Mouse (Mus musculus): ENCODE results near the gene Trap1a. TPM values are rescaled to one million over a fixed set of nuclear protein-coding genes. Genes with fewer than 3 reads are reported as not detected.
A peak's percentile ranks its signal among the peaks of the same experiment; 100 is the strongest.
"Not testable (repeated sequence)": the region's sequence is repeated elsewhere in the genome, so short reads cannot be mapped to it uniquely, and the experiment has no call there.

Gene Trap1a
- total RNA-seq (2012; rRNA removed), result 256 and 378 TPM in 2 replicates

GRCm38 (mm10) chrX:139333263-139333994 is at the start of gene Trap1a:
Trap1a (plus strand) TSS chrX:139333683.
- Histone ChIP-seq H3K27ac (ENCODE audit: insufficient read depth, low read depth, low read length, poor library complexity, severe bottlenecking) (peak within 1 kb of the TSS; percentile 78), H3K4me1 (ENCODE audit: control insufficient read depth in 2 of 2, insufficient read depth in 2 of 2, low read length in 2 of 2, poor library complexity in 1 of 2) (no peaks in the 10 kb centered on the region; a peak in 1 of 4 replicates), H3K9ac (ENCODE audit: insufficient read depth, low read depth, low read length, poor library complexity, severe bottlenecking) (peak within 1 kb of the TSS; percentile 82), H3K9me3 (ENCODE audit: control insufficient read depth, insufficient read depth, low read depth, low read length) (no peaks in the 10 kb centered on the region), H3K36me3 (ENCODE audit: control insufficient read depth, insufficient read depth, low read length, poor library complexity, severe bottlenecking) (peaks cover 7% of the 10 kb centered on the region), H3K4me3 (ENCODE audit: insufficient read depth in 1 of 2, low read depth in 1 of 2, low read length in 2 of 2, poor library complexity in 1 of 2, severe bottlenecking in 1 of 2) (peak within 1 kb of the TSS; percentile 85 to 86)
- in situ Hi-C loops (cut with MboI; ENCODE audit: low sequenced_read_pairs in 2 of 2, unreplicated experiment in 2 of 2), result no loop called here
- peak; percentile 47 for DNase-seq (ENCODE audit: low read depth, low spot score)
- TF ChIP-seq CHD2 (IDR thresholded peaks at IDR 0.05; ENCODE audit: low read depth, low read length) (peak; percentile 88), ZC3H11A (IDR thresholded peaks at IDR 0.05; ENCODE audit: borderline replicate concordance, low read depth, low read length) (no peak)

GRCm38 (mm10) chrX:139293114-139293513 is 40.4 kb upstream of the Trap1a start:
- Histone ChIP-seq H3K9ac (ENCODE audit: insufficient read depth, low read depth, low read length, poor library complexity, severe bottlenecking) (no peak overlapping the region), H3K36me3 (ENCODE audit: control insufficient read depth, insufficient read depth, low read length, poor library complexity, severe bottlenecking) (no peaks in the 10 kb centered on the region), H3K9me3 (ENCODE audit: control insufficient read depth, insufficient read depth, low read depth, low read length) (no peaks in the 10 kb centered on the region), H3K4me3 (ENCODE audit: insufficient read depth in 1 of 2, low read depth in 1 of 2, low read length in 2 of 2, poor library complexity in 1 of 2, severe bottlenecking in 1 of 2) (no peak overlapping the region), H3K27ac (ENCODE audit: insufficient read depth, low read depth, low read length, poor library complexity, severe bottlenecking) (no peak overlapping the region), H3K4me1 (ENCODE audit: control insufficient read depth in 2 of 2, insufficient read depth in 2 of 2, low read length in 2 of 2, poor library complexity in 1 of 2) (no peaks in the 10 kb centered on the region)
- TF ChIP-seq CHD2 (IDR thresholded peaks at IDR 0.05; ENCODE audit: low read depth, low read length) (no peak), ZC3H11A (IDR thresholded peaks at IDR 0.05; ENCODE audit: borderline replicate concordance, low read depth, low read length) (no peak), MAFK (IDR thresholded peaks at IDR 0.05; ENCODE audit: insufficient read depth, low read depth, low read length) (no peak), ZNF384 (IDR thresholded peaks at IDR 0.05; ENCODE audit: low read depth, low read length) (no peak), HCFC1 (IDR thresholded peaks at IDR 0.05; ENCODE audit: borderline replicate concordance, insufficient read depth, low read length) (no peak)
- in situ Hi-C loops (cut with MboI; ENCODE audit: low sequenced_read_pairs in 2 of 2, unreplicated experiment in 2 of 2), result no loop called here
- DNase-seq (ENCODE audit: low read depth, low spot score), result no peak

DNA sequence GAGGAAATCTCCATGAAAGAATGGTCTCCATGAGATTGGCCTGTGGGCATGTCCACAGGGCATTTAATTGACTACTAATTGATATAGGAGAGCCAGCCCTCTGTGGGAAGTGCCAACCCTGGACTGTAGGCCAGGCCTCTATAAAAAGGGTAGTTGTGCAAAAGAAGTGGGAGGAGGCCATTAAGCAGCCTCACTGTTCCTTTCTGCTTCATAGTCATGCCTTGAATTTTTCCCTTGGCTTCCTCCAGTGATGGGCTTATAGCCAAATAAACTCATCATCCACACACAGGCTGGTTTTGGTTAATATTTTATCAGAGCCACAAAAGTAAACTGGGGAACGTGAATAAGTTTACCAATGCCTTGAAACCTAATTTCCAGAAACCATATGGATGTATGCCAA is 38.2 kb upstream of the Trap1a start:
- in situ Hi-C loops (cut with MboI; ENCODE audit: low sequenced_read_pairs in 2 of 2, unreplicated experiment in 2 of 2), result no loop called here
- Histone ChIP-seq H3K4me3 (ENCODE audit: insufficient read depth in 1 of 2, low read depth in 1 of 2, low read length in 2 of 2, poor library complexity in 1 of 2, severe bottlenecking in 1 of 2) (no peak overlapping the region), H3K36me3 (ENCODE audit: control insufficient read depth, insufficient read depth, low read length, poor library complexity, severe bottlenecking) (no peaks in the 10 kb centered on the region), H3K9me3 (ENCODE audit: control insufficient read depth, insufficient read depth, low read depth, low read length) (no peaks in the 10 kb centered on the region), H3K9ac (ENCODE audit: insufficient read depth, low read depth, low read length, poor library complexity, severe bottlenecking) (no peak overlapping the region), H3K27ac (ENCODE audit: insufficient read depth, low read depth, low read length, poor library complexity, severe bottlenecking) (no peak overlapping the region), H3K4me1 (ENCODE audit: control insufficient read depth in 2 of 2, insufficient read depth in 2 of 2, low read length in 2 of 2, poor library complexity in 1 of 2) (no peaks in the 10 kb centered on the region)
- TF ChIP-seq ZC3H11A (IDR thresholded peaks at IDR 0.05; ENCODE audit: borderline replicate concordance, low read depth, low read length) (no peak), CHD2 (IDR thresholded peaks at IDR 0.05; ENCODE audit: low read depth, low read length) (no peak), ZNF384 (IDR thresholded peaks at IDR 0.05; ENCODE audit: low read depth, low read length) (no peak), HCFC1 (IDR thresholded peaks at IDR 0.05; ENCODE audit: borderline replicate concordance, insufficient read depth, low read length) (no peak), MAFK (IDR thresholded peaks at IDR 0.05; ENCODE audit: insufficient read depth, low read depth, low read length) (no peak)
- no peak for DNase-seq (ENCODE audit: low read depth, low spot score)

DNA sequence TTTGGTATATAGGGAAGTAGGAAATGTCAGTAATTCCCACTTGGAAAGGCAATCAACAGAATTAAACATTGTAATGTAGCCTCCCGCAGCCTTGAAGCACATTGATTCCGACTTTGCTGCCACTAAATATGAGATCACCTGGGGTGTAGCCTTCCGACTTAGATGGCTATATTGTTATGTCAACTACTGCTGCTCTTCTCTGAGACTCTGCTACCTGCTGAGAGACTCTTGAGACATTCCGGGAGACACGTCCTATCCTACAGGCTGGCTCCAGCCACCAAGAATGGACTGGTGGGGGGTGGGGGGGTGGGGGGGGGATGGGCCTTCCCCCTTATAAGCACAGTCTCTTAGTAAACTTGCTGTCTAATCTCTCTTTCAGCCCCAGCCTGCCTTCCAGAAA is 16.1 kb upstream of the Trap1a start:
- H3K4me3 ChIP-seq (ENCODE audit: insufficient read depth in 1 of 2, low read depth in 1 of 2, low read length in 2 of 2, poor library complexity in 1 of 2, severe bottlenecking in 1 of 2); in situ Hi-C loops (cut with MboI; ENCODE audit: low sequenced_read_pairs in 2 of 2, unreplicated experiment in 2 of 2); H3K9ac ChIP-seq (ENCODE audit: insufficient read depth, low read depth, low read length, poor library complexity, severe bottlenecking); H3K9me3 ChIP-seq (ENCODE audit: control insufficient read depth, insufficient read depth, low read depth, low read length); H3K36me3 ChIP-seq (ENCODE audit: control insufficient read depth, insufficient read depth, low read length, poor library complexity, severe bottlenecking); DNase-seq (ENCODE audit: low read depth, low spot score); H3K4me1 ChIP-seq (ENCODE audit: control insufficient read depth in 2 of 2, insufficient read depth in 2 of 2, low read length in 2 of 2, poor library complexity in 1 of 2): not testable (repeated sequence)
- peak overlapping the region; percentile 53 for H3K27ac ChIP-seq (ENCODE audit: insufficient read depth, low read depth, low read length, poor library complexity, severe bottlenecking)

- TF ChIP-seq CHD2 (IDR thresholded peaks at IDR 0.05; ENCODE audit: low read depth, low read length), result no peak
- no peak for TF ChIP-seq ZC3H11A (IDR thresholded peaks at IDR 0.05; ENCODE audit: borderline replicate concordance, low read depth, low read length)
- TF ChIP-seq HCFC1 (IDR thresholded peaks at IDR 0.05; ENCODE audit: borderline replicate concordance, insufficient read depth, low read length), result no peak
- DNase-seq (ENCODE audit: low read depth, low spot score), result no peak
- in situ Hi-C loops (cut with MboI; ENCODE audit: low sequenced_read_pairs in 2 of 2, unreplicated experiment in 2 of 2), result no loop called here
- Histone ChIP-seq H3K36me3 (ENCODE audit: control insufficient read depth, insufficient read depth, low read length, poor library complexity, severe bottlenecking) (peaks cover 1% of the 10 kb centered on the region; the same call in 1 of the 2 replicates), H3K27ac (ENCODE audit: insufficient read depth, low read depth, low read length, poor library complexity, severe bottlenecking) (no peak overlapping the region), H3K4me1 (ENCODE audit: control insufficient read depth in 2 of 2, insufficient read depth in 2 of 2, low read length in 2 of 2, poor library complexity in 1 of 2) (no peaks in the 10 kb centered on the region; a peak in 1 of 4 replicates), H3K4me3 (ENCODE audit: insufficient read depth in 1 of 2, low read depth in 1 of 2, low read length in 2 of 2, poor library complexity in 1 of 2, severe bottlenecking in 1 of 2) (peak overlapping the region; percentile 33 to 48; a peak in 2 of 4 replicates), H3K9me3 (ENCODE audit: control insufficient read depth, insufficient read depth, low read depth, low read length) (no peaks in the 10 kb centered on the region), H3K9ac (ENCODE audit: insufficient read depth, low read depth, low read length, poor library complexity, severe bottlenecking) (peak overlapping the region; percentile 54; the same call in 1 of the 2 replicates)
Measured at GRCm38 (mm10) chrX:139332583-139332982, 900 bp upstream of the Trap1a start.
